Mouse (Mus musculus): ENCODE measurements around the gene Sdk2.

Gene Sdk2

DNA sequence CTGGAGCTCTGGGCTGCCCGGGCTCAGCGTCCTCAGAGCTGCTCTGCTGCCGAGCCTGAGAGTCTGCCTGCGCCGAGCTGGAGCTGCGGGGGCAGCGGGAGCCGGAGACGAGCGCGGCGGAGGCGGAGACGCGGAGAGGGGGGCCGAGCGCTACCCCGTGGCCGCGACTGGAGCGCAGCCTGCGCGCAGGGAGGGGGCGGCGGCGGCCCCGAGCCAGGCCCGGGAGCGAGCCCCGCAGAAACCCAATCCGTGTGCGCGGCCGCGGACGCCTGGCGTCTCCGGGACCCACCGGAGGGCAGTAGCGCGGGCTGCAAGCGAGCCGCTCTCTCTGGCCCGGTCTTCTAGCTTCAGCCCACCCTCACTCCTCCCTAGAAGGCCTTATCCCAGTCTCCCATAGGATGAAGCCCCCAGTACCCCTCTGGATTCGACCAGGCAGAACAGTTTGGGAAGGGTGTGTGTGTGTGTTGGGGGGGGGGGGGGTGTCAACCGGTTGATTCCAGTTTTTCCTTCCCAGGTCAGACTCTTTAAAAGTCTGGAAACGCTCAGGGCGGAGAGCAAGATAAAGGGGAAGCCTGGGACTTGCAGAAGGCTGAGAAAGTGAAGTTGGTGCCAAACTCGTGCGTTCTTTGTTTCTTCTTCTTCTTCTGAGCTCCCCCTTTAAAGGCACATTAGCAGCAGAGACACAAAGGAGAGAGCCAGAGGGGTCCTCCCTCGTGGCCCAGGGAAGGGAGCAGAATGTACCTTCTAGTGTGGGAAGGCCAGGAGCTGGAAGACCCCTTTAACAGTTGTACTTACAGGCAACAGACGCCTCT, at the start of gene Sdk2:
Gene Sdk2 (minus strand): TSS at position 96 of the 812 bp plus-strand sequence.
- peak; percentile 64 for DNase-seq

DNA sequence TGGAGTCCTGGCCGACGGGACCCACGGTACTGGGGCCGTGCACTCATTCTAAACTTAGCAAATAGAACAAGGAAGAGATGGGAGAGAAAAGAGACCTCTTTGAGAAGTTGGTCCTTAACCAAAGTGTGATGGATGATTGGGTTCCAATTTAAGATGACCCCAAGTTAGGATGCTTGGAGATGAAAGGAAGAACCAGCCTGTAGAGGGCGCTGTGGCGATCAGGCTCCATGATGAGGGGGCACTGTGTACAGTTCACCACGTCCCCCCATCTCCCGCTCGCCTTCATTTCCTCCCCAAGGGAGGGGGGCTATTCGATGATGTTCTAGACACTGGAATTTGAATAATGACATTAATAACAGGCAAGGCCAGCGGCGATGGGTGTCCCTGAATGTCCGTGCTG, 48.2 kb upstream of the Sdk2 start:
- DNase-seq: no peak

- no peak for DNase-seq
Measured at GRCm38 (mm10) chr11:114114674-114115073, 47.8 kb upstream of the Sdk2 start.

- no peak for DNase-seq
Measured at GRCm38 (mm10) chr11:114110851-114111250, 44.0 kb upstream of the Sdk2 start.

DNA sequence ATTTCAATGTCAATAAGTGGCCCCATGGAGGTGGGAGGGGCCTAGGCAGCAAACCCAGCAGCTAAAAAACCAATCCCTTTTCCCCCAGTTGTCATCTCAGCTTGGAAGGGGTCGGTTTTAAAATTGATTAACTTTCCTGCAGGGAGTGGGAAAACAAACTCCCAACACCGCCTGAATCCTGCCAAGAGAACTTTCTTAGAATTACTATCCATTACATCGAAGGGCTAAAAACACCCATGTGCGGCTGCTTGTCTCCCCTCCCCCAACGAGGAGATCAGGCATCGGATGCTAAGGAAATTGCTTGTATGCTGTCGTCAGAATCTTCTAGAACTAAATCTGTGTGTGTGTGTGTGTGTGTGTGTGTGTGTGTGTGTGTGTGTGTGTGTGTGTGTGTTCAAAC, 26.8 kb upstream of the Sdk2 start:
- no peak for DNase-seq

DNA sequence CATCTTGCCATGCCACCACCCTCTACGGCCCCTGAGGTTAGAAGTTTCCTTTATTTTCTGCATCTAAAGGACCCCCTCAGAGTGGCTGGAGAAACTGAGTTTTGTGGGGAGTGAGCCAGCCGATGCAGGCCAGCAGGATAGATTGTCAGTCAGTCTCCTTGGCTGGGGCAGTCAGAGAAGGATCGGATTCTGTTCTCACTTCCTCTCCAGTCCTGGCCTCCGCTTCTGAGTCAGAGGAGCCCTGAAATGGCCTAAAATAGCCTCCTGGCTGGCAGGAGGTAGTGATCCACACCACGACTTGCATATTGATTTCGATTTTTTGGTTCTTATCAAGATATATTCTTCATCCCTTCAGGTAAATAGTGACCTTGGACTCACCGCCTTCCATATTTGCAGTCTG, 26.3 kb upstream of the Sdk2 start:
- DNase-seq: no peak

DNA sequence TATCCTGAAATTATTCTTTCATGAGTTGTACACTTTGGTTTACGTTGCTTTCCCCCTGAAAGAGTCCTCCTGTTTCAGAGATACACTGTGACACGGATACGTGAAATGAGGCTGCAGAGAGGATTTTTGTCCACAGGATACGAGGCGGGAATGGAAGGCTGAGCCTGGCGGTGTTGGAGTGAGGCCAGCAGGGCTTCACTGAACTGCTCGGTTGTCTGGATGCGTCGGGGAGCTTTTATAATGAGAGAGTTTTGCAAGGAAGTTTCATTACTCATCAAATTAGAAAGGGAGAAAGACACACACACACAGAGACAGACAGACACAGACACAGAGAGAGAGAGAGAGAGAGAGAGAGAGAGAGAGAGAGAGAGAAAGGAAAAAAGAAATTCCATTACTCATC, 13.8 kb upstream of the Sdk2 start:
- DNase-seq: peak; percentile 29

DNA sequence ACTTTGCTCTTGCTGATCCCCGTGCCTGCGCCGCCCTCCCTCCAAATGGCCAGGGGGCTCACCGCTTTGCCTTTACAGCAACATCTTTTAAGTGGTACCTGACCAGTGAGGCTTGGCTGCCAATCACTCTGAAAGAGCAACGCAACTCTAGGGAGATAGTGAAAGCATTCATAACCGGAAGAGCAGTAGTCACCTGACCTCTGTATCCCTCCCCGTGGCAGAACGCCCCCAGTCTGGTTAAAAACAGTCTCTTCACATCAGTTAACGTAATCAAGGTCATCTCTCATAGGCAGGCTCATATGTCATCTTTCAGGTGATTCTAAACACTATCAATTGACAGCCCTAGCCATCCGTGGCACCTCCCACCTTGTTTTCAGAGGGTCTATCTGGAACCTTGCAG, 5.8 kb upstream of the Sdk2 start:
- DNase-seq: no peak

DNA sequence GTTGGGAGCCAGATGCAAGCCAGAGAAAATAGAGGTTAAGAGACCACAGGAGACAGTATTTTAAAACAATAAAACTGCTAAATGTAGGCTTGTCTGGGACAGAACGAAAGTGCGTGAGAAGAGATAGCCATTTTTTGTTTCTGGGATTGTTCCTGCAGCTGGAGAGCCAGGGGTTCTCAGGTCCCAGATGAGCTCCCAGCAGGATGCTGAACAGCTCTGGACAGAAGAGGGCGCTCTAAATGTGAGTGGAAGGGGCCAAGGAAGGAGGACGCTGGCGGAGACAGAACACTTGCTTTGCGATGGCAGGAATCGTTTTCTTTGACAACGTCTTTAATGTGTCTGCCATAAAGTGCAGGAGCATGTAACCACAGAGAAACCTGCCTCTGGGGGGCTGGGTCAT, 5.2 kb upstream of the Sdk2 start:
- peak; percentile 77 for DNase-seq

DNA sequence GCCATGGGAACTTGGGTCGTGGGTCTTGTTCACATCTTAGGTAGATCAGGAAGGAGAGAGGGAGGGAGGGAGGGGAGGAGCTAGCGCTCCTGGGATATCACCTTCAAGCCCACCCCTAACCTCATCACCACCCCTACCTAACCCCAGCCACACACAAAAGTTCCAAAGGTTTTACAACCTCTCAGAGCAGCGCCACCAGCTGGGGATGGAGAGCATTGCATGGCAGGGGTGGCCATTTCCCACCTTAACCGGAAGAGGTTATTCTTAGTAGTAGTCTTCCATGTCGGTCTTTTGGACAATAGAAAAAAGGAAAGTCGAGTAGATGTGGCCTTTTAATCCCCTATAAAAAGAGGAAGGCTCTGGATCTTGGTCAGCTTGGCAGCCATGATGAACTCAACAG, 4.0 kb upstream of the Sdk2 start:
- no peak for DNase-seq

DNA sequence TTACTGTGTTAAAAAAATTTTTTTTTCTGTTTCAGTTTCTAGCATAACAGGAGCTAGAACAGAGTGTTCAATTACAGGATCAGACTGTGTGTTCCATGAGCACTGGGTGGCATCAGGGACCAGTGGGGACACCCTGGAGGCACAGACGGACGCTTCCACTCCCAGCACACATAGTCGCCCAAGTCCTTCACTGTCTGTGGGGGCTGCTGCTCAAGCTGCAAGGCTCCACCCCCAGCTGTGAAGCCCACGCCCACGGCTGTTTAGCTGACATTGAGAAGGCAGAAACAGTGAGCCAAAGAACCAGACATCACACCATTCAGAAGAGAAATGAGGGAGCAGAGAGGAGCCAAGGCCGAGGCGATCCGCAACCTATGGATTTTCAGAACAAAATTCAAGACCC, 3.3 kb upstream of the Sdk2 start:
- no peak for DNase-seq

GRCm38 (mm10) chr11:114068390-114068789, 1.5 kb upstream of the Sdk2 start:
- peak; percentile 79 for DNase-seq

- peak; percentile 31 for DNase-seq
Measured at GRCm38 (mm10) chr11:114066098-114066950, 522 bp downstream of the Sdk2 start.

GRCm38 (mm10) chr11:114065596-114065995, 1.2 kb downstream of the Sdk2 start:
- DNase-seq: no peak

- peak; percentile 20 for DNase-seq
Measured at GRCm38 (mm10) chr11:114064871-114065388, 1.9 kb downstream of the Sdk2 start.

DNA sequence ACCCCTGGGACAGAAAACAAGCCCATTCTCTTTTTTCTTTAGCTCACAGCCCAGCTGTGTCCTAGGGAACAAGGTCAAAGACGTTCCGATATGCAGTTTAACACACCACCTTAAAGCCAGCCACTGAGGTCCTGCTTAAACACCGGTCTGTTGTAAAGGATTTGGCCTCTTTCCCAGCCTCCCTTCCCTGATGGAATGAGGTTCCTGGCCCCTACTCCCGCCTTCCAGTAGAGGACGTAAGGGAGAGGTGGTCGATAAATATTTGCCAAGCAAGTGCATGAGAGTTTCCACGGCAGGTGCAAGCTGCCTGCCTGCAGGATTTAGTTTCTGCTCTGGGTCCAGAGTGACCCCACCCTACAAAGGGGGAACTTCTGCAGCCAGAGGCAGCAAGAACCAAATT, 4.9 kb downstream of the Sdk2 start:
- no peak for DNase-seq

GRCm38 (mm10) chr11:114061265-114061664, 5.6 kb downstream of the Sdk2 start:
- DNase-seq: no peak

DNA sequence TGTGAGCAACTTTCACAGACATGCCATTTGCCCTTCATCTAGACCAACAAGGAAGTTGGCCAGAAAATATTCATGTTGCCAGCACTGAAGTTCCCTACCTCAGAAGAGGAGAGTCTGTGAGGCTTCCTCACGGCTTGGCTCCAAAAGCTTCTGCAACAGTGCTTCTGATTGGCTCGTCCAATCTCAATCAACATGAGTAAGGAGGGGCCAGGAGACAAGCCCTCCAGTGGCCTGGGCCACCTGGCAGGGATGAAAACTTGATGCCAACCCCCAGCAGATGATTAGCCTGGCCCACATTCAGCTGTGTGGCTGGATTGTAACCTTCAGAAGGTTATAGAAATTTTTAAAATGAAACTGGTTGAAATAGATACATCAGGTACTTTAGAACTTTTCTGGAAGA, 10.5 kb downstream of the Sdk2 start:
- DNase-seq: no peak

- no peak for DNase-seq
Measured at GRCm38 (mm10) chr11:114054581-114055315, 12.1 kb downstream of the Sdk2 start.

DNA sequence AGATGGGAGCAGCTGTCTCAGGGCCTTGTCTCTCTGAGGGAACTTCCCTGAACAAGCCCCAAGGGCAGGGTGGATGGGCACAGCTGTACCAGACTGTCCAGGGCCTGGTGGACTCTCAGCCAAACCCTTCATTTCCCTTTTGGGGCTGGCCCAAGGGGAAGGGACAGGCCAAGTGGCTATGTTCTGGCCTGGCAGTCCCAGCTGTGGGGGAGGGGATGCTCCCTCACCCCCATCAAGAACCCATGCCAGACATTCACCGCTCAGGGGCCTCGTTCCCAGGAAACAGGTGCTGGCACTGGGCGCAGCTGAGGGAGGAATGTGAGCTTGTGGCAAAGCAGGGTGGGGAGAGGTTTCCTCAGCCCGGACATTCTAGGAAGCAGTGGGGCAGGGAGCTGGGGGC, 15.5 kb downstream of the Sdk2 start:
- DNase-seq: peak; percentile 19

DNA sequence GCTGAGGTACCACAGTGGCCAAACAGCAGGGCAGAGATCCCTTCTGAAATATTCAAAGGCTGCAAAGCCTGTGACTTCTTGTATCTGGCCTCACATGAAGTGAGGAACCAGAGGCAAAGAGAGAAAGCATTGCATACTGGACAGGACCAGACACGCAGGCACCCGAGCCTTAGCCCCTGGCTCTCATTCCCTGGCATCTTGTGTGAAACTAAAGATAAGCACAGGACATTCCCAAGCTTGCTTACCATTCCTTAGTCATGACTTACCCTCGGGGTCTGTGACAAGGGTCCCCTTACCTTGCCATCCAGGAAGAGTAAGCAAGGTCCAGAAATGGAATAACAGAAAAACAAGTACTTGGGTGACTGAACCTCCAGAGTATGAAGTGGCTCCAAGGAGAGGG, 16.3 kb downstream of the Sdk2 start:
- no peak for DNase-seq

DNA sequence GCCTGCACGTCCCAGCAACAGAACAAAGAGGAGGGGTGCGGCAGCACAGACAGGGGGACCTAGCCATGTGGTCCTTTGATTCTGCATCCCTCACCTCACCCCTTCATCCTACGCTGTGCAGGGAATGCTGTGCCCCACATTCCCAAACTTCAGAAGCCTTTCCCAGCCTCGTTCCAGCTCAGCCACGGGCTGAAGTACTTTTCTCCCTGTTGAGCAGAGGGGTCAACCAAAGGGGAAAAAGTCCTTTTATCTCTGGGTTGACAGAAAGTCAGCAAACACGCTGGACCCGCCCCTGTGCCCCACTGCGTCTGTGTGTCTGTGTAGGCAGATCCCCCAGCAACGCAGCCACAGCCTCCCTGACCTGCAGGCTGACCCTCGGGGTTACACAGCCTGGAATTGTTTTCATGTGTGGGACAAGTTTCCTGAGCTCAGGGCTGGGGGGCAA, 18.9 kb downstream of the Sdk2 start:
- DNase-seq: peak; percentile 27

GRCm38 (mm10) chr11:114046927-114047326, 19.9 kb downstream of the Sdk2 start:
- DNase-seq: no peak

All from lung, postnatal 10 days (tissue).